Mouse (Mus musculus) cerebellum, postnatal 36 days (tissue): ENCODE measurements around the gene Smarcd2.

Source experiments
- DNase-seq, 2 experiments: peaks; one replicate each; pipeline ENCODE4 v3.0.0; 2021 to 2022; ENCODE audit warnings: mixed read lengths in 2 of 2

Gene Smarcd2

GRCm38 (mm10) chr11:106220603-106221002 is 52.2 kb downstream of the Smarcd2 start:
- DNase-seq, result no peak

GRCm38 (mm10) chr11:106216730-106217490 is 55.9 kb downstream of the Smarcd2 start, which contains the start of gene Ddx42:
Ddx42 (plus strand) TSS chr11:106216926.
- peak; percentile 88 to 93 for DNase-seq

GRCm38 (mm10) chr11:106215927-106216729 is 56.6 kb downstream of the Smarcd2 start, which contains the start of gene Ccdc47:
Ccdc47 (minus strand) TSS chr11:106216344.
- DNase-seq, result peak; percentile 96 to 97

GRCm38 (mm10) chr11:106215450-106215859 is 57.3 kb downstream of the Smarcd2 start:
- no peak for DNase-seq

GRCm38 (mm10) chr11:106214856-106215255 is 57.9 kb downstream of the Smarcd2 start:
- peak in 1 of 2 experiments; percentile 13 for DNase-seq
